8 mouse cellular contexts compared by ENCODE assay signal in the genomic region with DNA sequence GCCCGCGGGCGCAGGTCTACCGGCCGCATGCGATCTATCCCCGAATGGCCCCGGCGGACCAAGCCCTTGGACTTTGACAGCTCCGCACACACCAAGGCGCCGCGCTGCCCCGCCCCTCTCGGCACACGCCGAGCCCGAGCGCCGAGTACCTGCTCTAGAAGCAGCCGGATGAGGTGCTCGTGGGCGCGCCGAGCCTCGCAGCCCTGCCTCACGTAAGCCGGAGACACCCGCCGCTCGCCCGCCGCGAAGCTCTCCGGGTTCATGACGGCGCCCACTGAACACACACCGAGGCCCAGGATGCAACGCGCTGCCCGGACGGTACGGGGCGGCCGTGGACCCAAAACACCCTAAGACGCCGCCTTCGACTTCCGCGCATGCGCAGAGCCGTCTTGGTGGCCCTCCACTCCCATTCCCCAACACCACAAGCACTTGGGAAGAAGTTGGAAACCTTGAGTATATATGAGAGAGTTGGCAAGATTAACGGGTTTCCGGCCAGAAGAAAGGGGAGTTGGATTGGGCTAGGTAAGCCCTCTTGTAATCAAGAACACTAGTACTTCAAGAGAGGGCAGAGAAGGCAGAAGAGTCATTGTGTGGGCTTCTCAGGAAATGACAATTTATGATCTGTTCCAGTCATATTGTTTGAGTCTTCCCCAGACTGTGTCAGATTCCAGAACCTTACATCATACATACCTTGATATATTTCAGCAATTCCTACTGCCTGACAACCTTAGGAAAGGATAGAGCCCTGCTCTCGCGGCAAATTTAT. TPM values are rescaled to one million over a fixed set of nuclear protein-coding genes. Genes with fewer than 3 reads are reported as not detected.
DNase-seq lines count a peak whose midpoint lies in the region; ATAC-seq and TF ChIP-seq lines count a peak whose summit lies in the region.

Gene Sepsecs (minus strand): TSS at position 283 of the 766 bp plus-strand sequence.

- peak; percentile 96 for DNase-seq in 3T3-L1 (ENCODE audit: low read depth, low spot score)
- DNase-seq in adrenal gland, postnatal 4 days (ENCODE audit: low spot score in 2 of 2): peak; percentile 79 to 89
- DNase-seq in embryonic facial prominence, embryonic 14.5 days (ENCODE audit: low spot score): peak; percentile 94
- DNase-seq in heart, adult 2 months: peak; percentile 93 to 96
- DNase-seq in kidney, adult 8-10 months: peak; percentile 90 to 92
- peak; percentile 88 to 94 for DNase-seq in spleen, postnatal 10 days (ENCODE audit: low spot score in 2 of 2)

- WGBS in embryonic facial prominence, embryonic 14.5 days: 8% methylated on average over 23 of the region's 56 CpGs
- WGBS in heart, adult 2 months: 4% methylated on average over 56 of the region's 56 CpGs
- 4% methylated on average over 56 of the region's 56 CpGs for WGBS in limb, embryonic 13.5 days
- 4% methylated on average over 56 of the region's 56 CpGs for WGBS in midbrain, embryonic 16.5 days

- ATAC-seq in embryonic facial prominence, embryonic 14.5 days (ENCODE audit: low read depth): peak; percentile 96
- peak; percentile 96 for ATAC-seq in limb, embryonic 13.5 days (ENCODE audit: low FRiP score, low read depth)
- ATAC-seq in midbrain, embryonic 16.5 days: peak; percentile 98

- H3K27me3 ChIP-seq in embryonic facial prominence, embryonic 14.5 days (replicated peaks; ENCODE audit: control insufficient read depth, insufficient read depth, low read length): no peaks in the 10 kb centered on the region; the same call in 1 of the 2 replicates
- H3K27me3 ChIP-seq in heart, adult 2 months (ENCODE audit: control insufficient read depth, insufficient read depth, low read length): no peaks in the 10 kb centered on the region
- no peaks in the 10 kb centered on the region for H3K27me3 ChIP-seq in limb, embryonic 13.5 days
- H3K27me3 ChIP-seq in midbrain, embryonic 16.5 days (ENCODE audit: control insufficient read depth, insufficient read depth, low read depth, low read length): no peaks in the 10 kb centered on the region

- peak within 1 kb of the TSS; percentile 92 for H3K9ac ChIP-seq in embryonic facial prominence, embryonic 14.5 days (ENCODE audit: low read depth, low read length)
- peak within 1 kb of the TSS; percentile 79 for H3K9ac ChIP-seq in heart, adult 2 months (ENCODE audit: low read depth, low read length)
- peak within 1 kb of the TSS; percentile 84 for H3K9ac ChIP-seq in limb, embryonic 13.5 days
- peak within 1 kb of the TSS; percentile 90 for H3K9ac ChIP-seq in midbrain, embryonic 16.5 days (ENCODE audit: low read depth, low read length)

- peak; percentile 35 for TF ChIP-seq CTCF in heart, adult 2 months (IDR thresholded peaks at IDR 0.05)

- peak; percentile 69 for TF ChIP-seq POLR2A in heart, adult 2 months (IDR thresholded peaks at IDR 0.05; ENCODE audit: insufficient read depth, low read depth, low read length)

- peaks cover 9% of the 10 kb centered on the region for H3K36me3 ChIP-seq in embryonic facial prominence, embryonic 14.5 days (ENCODE audit: control insufficient read depth, insufficient read depth, low read length)
- H3K36me3 ChIP-seq in heart, adult 2 months (ENCODE audit: control insufficient read depth, insufficient read depth, low read length): no peaks in the 10 kb centered on the region
- peaks cover 6% of the 10 kb centered on the region; the same call in 1 of the 2 replicates for H3K36me3 ChIP-seq in limb, embryonic 13.5 days
- H3K36me3 ChIP-seq in midbrain, embryonic 16.5 days (ENCODE audit: control insufficient read depth, insufficient read depth, low read length): 0 out of 2 replicates have a peak, but pooled peaks cover 3% of the 10 kb centered on the region

- H3K79me2 ChIP-seq in heart, adult 2 months (replicated peaks; ENCODE audit: control insufficient read depth, insufficient read depth, low read length): no peaks in the 10 kb centered on the region

- H3K4me2 ChIP-seq in embryonic facial prominence, embryonic 14.5 days (ENCODE audit: low read depth, low read length): peak within 1 kb of the TSS; percentile 63
- H3K4me2 ChIP-seq in limb, embryonic 13.5 days (replicated peaks): peak within 1 kb of the TSS; percentile 73
- peak within 1 kb of the TSS; percentile 78 for H3K4me2 ChIP-seq in midbrain, embryonic 16.5 days (ENCODE audit: low read length)

- peaks cover 5% of the 10 kb centered on the region; the same call in 1 of the 2 replicates for H3K4me1 ChIP-seq in embryonic facial prominence, embryonic 14.5 days (ENCODE audit: control insufficient read depth, insufficient read depth, low read length)
- peaks cover 1% of the 10 kb centered on the region; the same call in 1 of the 2 replicates for H3K4me1 ChIP-seq in heart, adult 2 months (ENCODE audit: control insufficient read depth, insufficient read depth, low read length)
- peaks cover 6% of the 10 kb centered on the region; the same call in 1 of the 2 replicates for H3K4me1 ChIP-seq in limb, embryonic 13.5 days
- peaks cover 7% of the 10 kb centered on the region for H3K4me1 ChIP-seq in midbrain, embryonic 16.5 days (ENCODE audit: control insufficient read depth, insufficient read depth, low read length)

- peak within 1 kb of the TSS; percentile 84 for H3K4me3 ChIP-seq in embryonic facial prominence, embryonic 14.5 days (ENCODE audit: low read depth, low read length)
- H3K4me3 ChIP-seq in heart, adult 2 months: peak within 1 kb of the TSS; percentile 88
- peak within 1 kb of the TSS; percentile 77 for H3K4me3 ChIP-seq in limb, embryonic 13.5 days
- peak within 1 kb of the TSS; percentile 89 for H3K4me3 ChIP-seq in midbrain, embryonic 16.5 days (ENCODE audit: low read depth, low read length)

- 0 out of 2 replicates have a peak, but pooled peaks have one; percentile 43 for TF ChIP-seq EP300 in heart, adult 2 months (IDR thresholded peaks at IDR 0.05; ENCODE audit: insufficient read depth, low read depth, low read length)

- no peak within 1 kb of the TSS for H3K27ac ChIP-seq in embryonic facial prominence, embryonic 14.5 days (replicated peaks; ENCODE audit: low read depth, low read length)
- peak within 1 kb of the TSS; percentile 87 for H3K27ac ChIP-seq in heart, adult 2 months
- no peak within 1 kb of the TSS for H3K27ac ChIP-seq in limb, embryonic 13.5 days
- H3K27ac ChIP-seq in midbrain, embryonic 16.5 days (ENCODE audit: low read length): peak within 1 kb of the TSS; percentile 64

- no peaks in the 10 kb centered on the region for H3K9me3 ChIP-seq in embryonic facial prominence, embryonic 14.5 days (ENCODE audit: control insufficient read depth, low read length)
- no peaks in the 10 kb centered on the region for H3K9me3 ChIP-seq in limb, embryonic 13.5 days
- H3K9me3 ChIP-seq in midbrain, embryonic 16.5 days (replicated peaks; ENCODE audit: control insufficient read depth, low read length, poor library complexity, severe bottlenecking): no peaks in the 10 kb centered on the region

- intact Hi-C loops in heart, adult 2 months (cut with DNase I): loop anchor here (5.0 to 10.0 kb wide), 3 partner anchors 73 to 168 kb away; partner anchors contain the start of gene Pi4k2b

RNA-seq across cellular contexts. Expression of gene Sepsecs, which starts in this region (rescaled TPM):
- 10 to 100 TPM; 16.8 to 21.8 TPM for total RNA-seq in adrenal gland, postnatal 4 days (2021)
- polyA plus RNA-seq in embryonic facial prominence, embryonic 14.5 days (2014; fragmentation: Nextera tagmentation; extraction: Ambion mirVana): 9.2 and 9.8 TPM in 2 replicates
- total RNA-seq in heart, adult 2 months (2021): 1 to 10 TPM; 5.2 to 6.1 TPM
- polyA plus RNA-seq in heart, adult 2 months (2012; rRNA removed): 3.0 and 5.6 TPM in 2 replicates
- polyA plus RNA-seq in limb, embryonic 13.5 days (2015; fragmentation: Nextera tagmentation; extraction: Ambion mirVana): 7.7 and 8.4 TPM in 2 replicates
- polyA plus RNA-seq in midbrain, embryonic 16.5 days (2015; fragmentation: Nextera tagmentation; extraction: Ambion mirVana): 7.4 and 7.9 TPM in 2 replicates

Comparison
In these comparisons a context has a peak if more than half of its experiments do, and no peak if none do; other contexts are left out.
1. H3K27ac ChIP-seq: peak in heart, adult 2 months (single experiment) and midbrain, embryonic 16.5 days (single experiment); none in embryonic facial prominence, embryonic 14.5 days (single experiment) and limb, embryonic 13.5 days (single experiment).
2. Peak in every context shown above with its lines, with median percentiles within 50 percentile points of each other: DNase-seq, ATAC-seq, H3K4me2 ChIP-seq, H3K4me3 ChIP-seq and H3K9ac ChIP-seq.